Mouse (Mus musculus) retina, adult 2 months (tissue): ENCODE measurements around the gene Brap.
"Not testable (repeated sequence)": the region's sequence is repeated elsewhere in the genome, so short reads cannot be mapped to it uniquely, and the experiment has no call there.

Source experiments
- DNase-seq: peaks from one replicate; pipeline ENCODE4 v3.0.0-alpha.2; 2012; ENCODE audit warnings: low read depth, low spot score

The Brap gene

GRCm38 (mm10) chr5:121660059-121660896, at the start of gene Brap, which contains the start of gene Acad10:
Gene Brap (plus strand): TSS chr5:121660563.
Gene Acad10 (minus strand): TSS chr5:121660514.
- DNase-seq: peak; percentile 80

GRCm38 (mm10) chr5:121612036-121612435, 48.3 kb upstream of the Brap start:
- no peak for DNase-seq

GRCm38 (mm10) chr5:121614921-121615320, 45.4 kb upstream of the Brap start:
- DNase-seq: not testable (repeated sequence)

- peak; percentile 85 for DNase-seq
These were observed 41.5 kb upstream of the Brap start, which contains the start of gene Acad12 for GRCm38 (mm10) chr5:121618592-121619513. Gene Acad12 (minus strand): TSS chr5:121618938.

GRCm38 (mm10) chr5:121621102-121621501, 39.3 kb upstream of the Brap start:
- DNase-seq: no peak

- no peak for DNase-seq
These were observed 37.1 kb upstream of the Brap start for GRCm38 (mm10) chr5:121623241-121623640.

GRCm38 (mm10) chr5:121627871-121628270, 32.5 kb upstream of the Brap start:
- DNase-seq: peak; percentile 28

- not testable (repeated sequence) for DNase-seq
These were observed 29.2 kb upstream of the Brap start for GRCm38 (mm10) chr5:121631106-121631647.

GRCm38 (mm10) chr5:121632804-121633203, 27.6 kb upstream of the Brap start:
- no peak for DNase-seq

- DNase-seq: no peak
These were observed 25.7 kb upstream of the Brap start for GRCm38 (mm10) chr5:121634668-121635067.

GRCm38 (mm10) chr5:121637296-121637695, 23.1 kb upstream of the Brap start:
- DNase-seq: no peak

- no peak for DNase-seq
These were observed 20.8 kb upstream of the Brap start for GRCm38 (mm10) chr5:121639601-121640000.

- DNase-seq: no peak
These were observed 11.2 kb upstream of the Brap start for GRCm38 (mm10) chr5:121649134-121649533.

- DNase-seq: no peak
These were observed 5.8 kb upstream of the Brap start for GRCm38 (mm10) chr5:121654526-121654925.

- not testable (repeated sequence) for DNase-seq
These were observed 3.5 kb upstream of the Brap start for GRCm38 (mm10) chr5:121656866-121657265.

- not testable (repeated sequence) for DNase-seq
These were observed 2.7 kb upstream of the Brap start for GRCm38 (mm10) chr5:121657656-121658055.

GRCm38 (mm10) chr5:121660897-121661254, 513 bp downstream of the Brap start:
- no peak for DNase-seq

GRCm38 (mm10) chr5:121661494-121661893, 1.1 kb downstream of the Brap start:
- DNase-seq: no peak

- DNase-seq: no peak
These were observed 3.1 kb downstream of the Brap start for GRCm38 (mm10) chr5:121663456-121663855.

- no peak for DNase-seq
These were observed 3.7 kb downstream of the Brap start for GRCm38 (mm10) chr5:121664078-121664477.

- no peak for DNase-seq
These were observed 4.6 kb downstream of the Brap start for GRCm38 (mm10) chr5:121664971-121665370.

GRCm38 (mm10) chr5:121667067-121667466, 6.7 kb downstream of the Brap start:
- no peak for DNase-seq
